In the genomic region with DNA sequence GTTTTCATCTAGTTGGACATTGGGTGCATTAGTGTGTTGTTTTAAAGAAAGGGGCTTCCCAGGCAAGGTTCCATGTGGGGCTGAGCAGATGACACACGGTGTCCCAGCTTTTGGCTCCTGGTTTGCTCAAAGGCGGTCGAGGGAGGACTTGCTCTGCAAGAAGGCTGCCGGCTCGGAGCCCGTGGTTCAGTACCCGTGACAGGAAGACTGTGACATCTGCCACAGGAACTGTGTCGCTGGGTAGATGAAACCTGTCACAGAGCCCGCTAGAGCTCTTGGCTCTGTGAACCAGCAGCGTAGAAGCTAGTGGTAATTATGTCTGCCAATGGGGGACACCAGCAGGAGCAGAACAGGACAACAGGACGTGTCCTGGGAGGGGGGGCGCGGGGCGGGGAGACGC, we compare ENCODE assay signal across 16 mouse cellular contexts. TPM values are rescaled to one million over a fixed set of nuclear protein-coding genes. Genes with fewer than 3 reads are reported as not detected.
DNase-seq lines count a peak whose midpoint lies in the region; ATAC-seq and TF ChIP-seq lines count a peak whose summit lies in the region.
"Had no signal": no experiment of that assay in that cellular context is flagged by ENCODE, and none has a peak within 500 bp of the region (broad histone marks: within the 10 kb centered on the region; RNA-seq: fewer than 3 reads in every experiment).

No protein-coding gene starts in this region.

- H3K4me1 ChIP-seq in hindbrain, postnatal 0 days (ENCODE audit: insufficient read depth, low read length), result peaks cover 32% of the 10 kb centered on the region

- peak; percentile 36 for DNase-seq in left cerebral cortex, postnatal 4 days
- DNase-seq in left cerebral cortex, postnatal 36 days (ENCODE audit: low spot score in 2 of 2), result no peak
- peak; percentile 73 to 81 for DNase-seq in cerebellum, adult 18-20 months
- DNase-seq in thymus, postnatal 25 days, result peak; percentile 57
- DNase-seq in right cerebral cortex, postnatal 36 days (ENCODE audit: low spot score in 2 of 2), result no peak
- DNase-seq in gastrocnemius, postnatal 14 days, result no peak
- no peak for DNase-seq in hindbrain, postnatal 0 days (ENCODE audit: low spot score)
- DNase-seq: adrenal gland, adult 2 months; heart, postnatal 10 days; kidney, adult 9 months; liver, embryonic 13.5 days; lung, postnatal 14 days had no signal

- H3K9me3 ChIP-seq in hindbrain, postnatal 0 days (ENCODE audit: low read length), result no peaks in the 10 kb centered on the region
- H3K9me3 ChIP-seq: limb, embryonic 10.5 days; liver, embryonic 13.5 days had no signal

- no peak overlapping the region for H3K4me2 ChIP-seq in hindbrain, postnatal 0 days (ENCODE audit: low read depth, low read length)
- H3K4me2 ChIP-seq: liver, embryonic 13.5 days; midbrain, embryonic 12.5 days; neural tube, embryonic 12.5 days had no signal

- no peak for TF ChIP-seq CTCF in hindbrain, postnatal 0 days (IDR thresholded peaks at IDR 0.05; ENCODE audit: low read depth)

- H3K4me3 ChIP-seq in hindbrain, postnatal 0 days (ENCODE audit: low read length), result no peak overlapping the region
- H3K4me3 ChIP-seq: limb, embryonic 10.5 days; liver, embryonic 13.5 days; midbrain, embryonic 12.5 days; neural tube, embryonic 12.5 days had no signal

- no peak overlapping the region for H3K27ac ChIP-seq in hindbrain, postnatal 0 days
- H3K27ac ChIP-seq: liver, embryonic 13.5 days; neural tube, embryonic 12.5 days had no signal

- WGBS in hindbrain, postnatal 0 days, result 51% methylated on average over 15 of the region's 15 CpGs

- H3K27me3 ChIP-seq in hindbrain, postnatal 0 days (ENCODE audit: insufficient read depth, low read length), result no peaks in the 10 kb centered on the region
- H3K27me3 ChIP-seq: liver, embryonic 13.5 days; neural tube, embryonic 12.5 days had no signal

- intact Hi-C loops in left cerebral cortex, postnatal 4 days (cut with DNase I), result no loop called here
- intact Hi-C loops in left cerebral cortex, postnatal 36 days (cut with DNase I), result loop anchor here (5.0 kb wide), 1 partner anchor 107 kb away; no protein-coding TSS in a partner anchor
- intact Hi-C loops in gastrocnemius, postnatal 14 days (cut with DNase I; ENCODE audit: low total_unique reads), result no loop called here

- ATAC-seq in common myeloid progenitor, adult 5-6 weeks (replicated peaks; ENCODE audit: low read depth, poor library complexity, severe bottlenecking), result peak; percentile 22; the same call in 1 of the 2 replicates
- no peak for ATAC-seq in hindbrain, postnatal 0 days

- H3K9ac ChIP-seq in hindbrain, postnatal 0 days (replicated peaks; ENCODE audit: low read length), result no peak overlapping the region
- H3K9ac ChIP-seq: liver, embryonic 13.5 days; midbrain, embryonic 12.5 days; neural tube, embryonic 12.5 days had no signal

- no peaks in the 10 kb centered on the region for H3K36me3 ChIP-seq in hindbrain, postnatal 0 days (ENCODE audit: insufficient read depth, low read length)
- H3K36me3 ChIP-seq: limb, embryonic 10.5 days; midbrain, embryonic 12.5 days; neural tube, embryonic 12.5 days had no signal

RNA-seq across cellular contexts. Expression of a gene that starts 42.8 kb away (rescaled TPM):
- 1 to 10 TPM; 7.7 to 8.7 TPM for total RNA-seq in left cerebral cortex, postnatal 4 days (2021)
- 10 to 100 TPM; 13.1 to 14.7 TPM for total RNA-seq in left cerebral cortex, postnatal 36 days (2021)
- total RNA-seq in common myeloid progenitor, adult 5-6 weeks (2017), result 42.8 and 78.2 TPM in 2 replicates
- 10 to 100 TPM; 13.2 to 14.5 TPM for total RNA-seq in gastrocnemius, postnatal 14 days (2021)
- total RNA-seq in hindbrain, postnatal 0 days (2014; rRNA removed), result 9.9 and 10.9 TPM in 2 replicates
- 9.0 and 13.3 TPM in 2 replicates for polyA plus RNA-seq in hindbrain, postnatal 0 days (2015; fragmentation: Nextera tagmentation; extraction: Ambion mirVana)

RNA-seq across cellular contexts. Expression of a gene that starts 59.8 kb away (rescaled TPM):
- 10 to 100 TPM; 22.3 to 23.2 TPM for total RNA-seq in left cerebral cortex, postnatal 4 days (2021)
- total RNA-seq in left cerebral cortex, postnatal 36 days (2021), result 10 to 100 TPM; 50.3 to 55.8 TPM
- total RNA-seq in common myeloid progenitor, adult 5-6 weeks (2017), result 56.1 and 58.4 TPM in 2 replicates
- 10 to 100 TPM; 19.0 to 20.9 TPM for total RNA-seq in gastrocnemius, postnatal 14 days (2021)
- total RNA-seq in hindbrain, postnatal 0 days (2014; rRNA removed), result 34.6 and 36.5 TPM in 2 replicates
- polyA plus RNA-seq in hindbrain, postnatal 0 days (2015; fragmentation: Nextera tagmentation; extraction: Ambion mirVana), result 40.4 and 41.0 TPM in 2 replicates

Comparison
In these comparisons a context has a peak if more than half of its experiments do, and no peak if none do; other contexts are left out.
1. DNase-seq: peak in left cerebral cortex, postnatal 4 days (single experiment), cerebellum, adult 18-20 months (2 of 2) and thymus, postnatal 25 days (single experiment); none in left cerebral cortex, postnatal 36 days (0 of 2), right cerebral cortex, postnatal 36 days (0 of 2), gastrocnemius, postnatal 14 days (single experiment) and hindbrain, postnatal 0 days (single experiment).